ENCODE assay signal across 28 mouse cellular contexts in genomic region chr4:148274671-148275070, GRCm38 (mm10). TPM values are rescaled to one million over a fixed set of nuclear protein-coding genes. Genes with fewer than 3 reads are reported as not detected.
"Had no signal": no experiment of that assay in that cellular context is flagged by ENCODE, and none has a peak within 500 bp of the region (broad histone marks: within the 10 kb centered on the region; RNA-seq: fewer than 3 reads in every experiment).

No protein-coding gene starts in this region.

- H3K9ac ChIP-seq: heart, embryonic 12.5 days; hindbrain, embryonic 12.5 days; hindbrain, embryonic 14.5 days; intestine, embryonic 15.5 days; limb, embryonic 12.5 days; liver, embryonic 13.5 days; liver, embryonic 15.5 days had no signal

- H3K4me3 ChIP-seq: heart, adult 2 months; heart, embryonic 10.5 days; heart, embryonic 12.5 days; hindbrain, embryonic 10.5 days; hindbrain, embryonic 12.5 days; intestine, embryonic 15.5 days; layer of hippocampus, adult 2 months; left cerebral cortex, adult 2 months; limb, embryonic 10.5 days; limb, embryonic 12.5 days; liver, embryonic 13.5 days; liver, embryonic 15.5 days had no signal

- H3K36me3 ChIP-seq: heart, embryonic 10.5 days; heart, embryonic 12.5 days; intestine, embryonic 15.5 days; limb, embryonic 10.5 days; limb, embryonic 12.5 days; liver, embryonic 13.5 days; liver, embryonic 15.5 days had no signal

- ATAC-seq: hindbrain, embryonic 16.5 days; inflammation-experienced regulatory T-cells, adult 6 months; intestine, embryonic 15.5 days; intestine, postnatal 0 days had no signal

- DNase-seq: gastrocnemius, postnatal 14 days; gastrocnemius, postnatal 36 days; heart, adult 11 months; heart, adult 2 months; heart, postnatal 10 days; heart, postnatal 4 days; kidney, adult 18-20 months; kidney, adult 8-10 months; kidney, postnatal 10 days; kidney, postnatal 25 days; kidney, postnatal 4 days; liver; liver, embryonic 13.5 days had no signal

- H3K9me3 ChIP-seq: heart, embryonic 10.5 days; heart, embryonic 12.5 days; hindbrain, embryonic 10.5 days; hindbrain, embryonic 12.5 days; intestine, embryonic 15.5 days; limb, embryonic 10.5 days; limb, embryonic 12.5 days; liver, embryonic 13.5 days; liver, embryonic 15.5 days had no signal

- H3K27ac ChIP-seq: heart, adult 2 months; heart, embryonic 10.5 days; hindbrain, embryonic 10.5 days; hindbrain, embryonic 12.5 days; hindbrain, embryonic 14.5 days; intestine, embryonic 15.5 days; layer of hippocampus, adult 2 months; left cerebral cortex, adult 2 months; limb, embryonic 10.5 days; limb, embryonic 12.5 days; liver, embryonic 13.5 days; liver, embryonic 15.5 days had no signal

- H3K4me1 ChIP-seq: intestine, embryonic 15.5 days; limb, embryonic 12.5 days; liver, embryonic 13.5 days; liver, embryonic 15.5 days had no signal

- H3K4me2 ChIP-seq: heart, embryonic 12.5 days; hindbrain, embryonic 12.5 days; hindbrain, embryonic 14.5 days; intestine, embryonic 15.5 days; limb, embryonic 12.5 days; liver, embryonic 11.5 days; liver, embryonic 13.5 days; liver, embryonic 15.5 days had no signal

RNA-seq across cellular contexts. Expression of gene Disp3, which starts 13.1 kb away (rescaled TPM):
- polyA plus RNA-seq: heart, adult 2 months; inflammation-experienced regulatory T-cells, adult 6 months; liver, embryonic 11.5 days; liver, embryonic 15.5 days had no signal
